Mouse (Mus musculus): Measurements from ENCODE around the gene Ncor2.

GRCm38 (mm10) chr5:125203759-125204158 lies 24.7 kb upstream of the Ncor2 start:
- TF ChIP-seq CTCF (IDR thresholded peaks at IDR 0.05; ENCODE audit: low read depth) (no peak), EP300 (IDR thresholded peaks at IDR 0.05; ENCODE audit: low read depth) (no peak)

Measured in liver, embryonic 14.5 days (tissue).